Mouse (Mus musculus): ENCODE results near the gene Orc6.
A peak's percentile ranks its signal among the peaks of the same experiment; 100 is the strongest.

Gene Orc6

DNA sequence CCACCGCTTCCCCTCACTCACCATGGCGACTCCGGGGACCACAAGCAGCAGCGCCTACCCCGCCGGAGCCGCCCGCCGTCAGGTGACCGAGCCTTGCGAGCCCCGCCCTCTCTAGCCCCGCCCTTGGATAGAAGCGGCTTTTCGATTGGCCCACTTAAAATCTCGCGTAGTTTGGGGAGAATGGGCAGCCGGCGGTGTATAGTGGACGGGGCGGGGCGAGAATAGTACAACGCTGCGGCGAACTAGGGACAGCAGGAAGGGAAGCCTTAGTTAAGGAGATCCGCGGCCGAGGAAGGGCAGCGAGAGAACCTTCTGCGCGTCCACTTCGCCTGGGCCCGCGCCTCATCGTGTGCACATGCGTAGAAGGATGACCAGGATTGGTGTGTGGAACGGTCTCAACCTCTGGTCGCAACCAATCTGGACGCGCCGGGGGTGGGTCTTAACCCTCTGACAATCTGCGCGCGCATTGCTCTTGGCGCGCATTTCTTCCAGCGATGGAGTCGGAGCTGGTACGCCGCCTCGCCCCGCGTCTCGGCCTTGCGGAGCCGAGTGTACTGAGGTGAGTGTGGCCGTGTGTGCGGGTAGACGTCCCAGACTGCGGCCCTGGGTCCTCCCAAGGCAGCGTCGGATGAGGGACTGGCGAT is at the start of gene Orc6, which contains the start of gene Vps35:
Gene Orc6 (plus strand): TSS at position 199 of the 644 bp plus-strand sequence.
Gene Vps35 (minus strand): TSS at position 369 of the 644 bp plus-strand sequence.
- peak; percentile 97 for DNase-seq (ENCODE audit: low read depth, low spot score)

DNA sequence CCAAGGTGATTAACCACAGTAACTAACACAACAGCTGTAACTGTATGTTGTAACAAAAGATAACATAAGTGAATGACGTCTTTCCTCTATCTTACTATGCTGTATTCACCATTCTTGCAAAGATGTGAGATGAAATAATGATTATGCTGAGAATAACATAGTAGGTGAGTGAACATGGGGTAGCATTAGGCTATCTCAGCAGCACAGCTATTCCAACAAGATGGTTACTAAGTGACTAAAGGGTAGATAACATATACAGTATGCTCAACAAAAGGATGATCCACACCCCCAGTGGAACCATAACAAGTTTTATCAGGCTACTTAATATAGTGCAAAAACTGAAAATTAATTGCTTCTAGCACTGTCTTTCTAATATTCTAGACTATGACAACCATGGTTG is 12.6 kb upstream of the Orc6 start:
- no peak for DNase-seq (ENCODE audit: low read depth, low spot score)

DNA sequence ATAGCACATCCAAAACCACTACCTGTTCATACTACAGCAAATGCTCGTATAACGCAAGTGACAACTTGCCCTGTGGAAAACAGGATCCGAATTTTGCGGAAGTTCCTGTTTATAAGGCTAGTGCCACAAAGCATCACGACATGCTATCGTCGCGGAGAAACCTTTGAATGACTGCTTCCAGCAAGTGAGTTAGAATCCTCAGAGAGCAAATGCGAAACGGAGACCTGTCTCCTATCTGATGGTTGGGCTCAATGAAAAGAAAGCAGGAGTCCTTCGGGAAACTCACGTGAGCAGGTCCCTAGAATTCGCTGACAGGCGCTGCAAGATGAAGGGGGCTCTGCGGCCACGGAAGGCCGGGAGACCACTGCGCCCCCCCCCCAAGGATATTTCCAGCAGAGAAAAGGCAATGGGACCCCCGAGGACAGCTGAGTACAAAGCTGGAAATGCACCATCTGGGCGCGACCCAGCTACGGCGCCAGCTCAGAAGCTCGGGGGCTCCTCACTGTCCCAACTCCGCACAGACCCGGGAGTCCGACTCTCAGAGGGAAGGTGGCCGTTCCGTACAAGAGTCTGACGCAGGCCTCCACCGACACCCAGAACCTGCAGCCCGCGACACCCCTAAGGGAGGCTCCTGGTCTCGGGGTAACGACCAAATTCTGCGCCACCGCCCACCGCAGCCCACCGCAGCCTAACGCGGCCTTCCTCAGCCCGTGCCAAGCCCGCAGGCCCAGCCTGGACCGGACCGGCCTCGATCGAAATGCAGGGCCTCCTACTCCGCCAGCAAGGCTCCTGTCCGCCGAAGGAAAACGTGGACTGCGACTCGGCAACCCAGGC is 615 bp upstream of the Orc6 start:
- no peak for DNase-seq (ENCODE audit: low read depth, low spot score)

DNA sequence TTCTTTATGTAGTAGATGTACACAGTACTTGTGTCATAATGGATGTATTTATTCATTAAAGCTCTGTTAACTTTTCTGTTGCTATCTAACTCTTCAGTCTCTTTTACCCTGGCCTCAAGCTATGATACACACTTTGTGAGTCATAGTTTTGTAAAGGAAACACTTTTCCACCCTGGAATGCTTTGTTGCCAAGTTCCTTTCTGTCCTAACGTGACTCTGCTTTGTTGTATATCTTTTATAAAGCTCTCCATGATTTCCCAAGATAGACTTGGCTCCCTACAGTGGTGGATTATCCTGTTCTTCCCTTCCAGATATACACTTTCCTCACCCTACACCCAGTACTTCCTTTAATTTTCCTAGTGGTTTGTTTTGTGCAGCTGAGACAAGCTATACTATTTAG is 2.5 kb downstream of the Orc6 start:
- no peak for DNase-seq (ENCODE audit: low read depth, low spot score)

DNA sequence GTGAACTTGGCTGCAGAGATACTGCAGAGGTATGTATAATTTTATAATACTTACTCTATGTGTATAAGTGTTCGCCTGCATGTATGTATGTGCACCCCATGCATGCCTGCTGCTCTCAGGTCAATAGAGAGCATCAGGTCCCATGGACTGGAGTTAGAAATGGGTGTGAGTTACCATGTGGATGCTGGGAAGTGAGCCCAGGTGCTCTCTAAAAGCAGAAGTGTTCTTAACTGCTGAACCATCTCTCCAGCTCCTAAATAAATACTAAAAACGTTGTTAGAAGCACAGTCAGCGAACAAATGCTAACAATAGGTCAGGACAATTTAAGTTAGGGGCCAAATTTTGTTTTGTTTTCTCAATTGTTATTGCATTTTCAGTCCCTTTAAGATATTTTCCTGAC is 3.5 kb downstream of the Orc6 start:
- DNase-seq (ENCODE audit: low read depth, low spot score): no peak

DNA sequence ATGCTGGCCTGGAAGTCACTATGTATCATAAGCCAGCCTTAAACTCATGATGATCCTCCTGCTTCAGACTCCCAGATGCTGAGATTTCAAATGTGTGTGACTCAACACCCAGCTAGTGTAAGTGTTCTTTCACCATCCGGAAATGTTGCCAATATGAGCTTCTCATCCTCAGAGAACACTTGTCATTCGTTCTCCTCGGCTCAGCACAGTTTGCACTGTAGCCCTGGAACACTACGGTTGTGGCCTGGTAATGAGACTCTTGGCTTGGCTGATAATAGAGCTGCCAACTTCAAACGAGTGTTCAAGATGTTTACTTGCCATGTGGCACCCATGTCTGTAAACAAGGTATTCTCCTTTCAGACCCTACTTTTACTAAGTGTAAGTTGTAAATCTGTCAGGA is 4.1 kb downstream of the Orc6 start:
- no peak for DNase-seq (ENCODE audit: low read depth, low spot score)

DNA sequence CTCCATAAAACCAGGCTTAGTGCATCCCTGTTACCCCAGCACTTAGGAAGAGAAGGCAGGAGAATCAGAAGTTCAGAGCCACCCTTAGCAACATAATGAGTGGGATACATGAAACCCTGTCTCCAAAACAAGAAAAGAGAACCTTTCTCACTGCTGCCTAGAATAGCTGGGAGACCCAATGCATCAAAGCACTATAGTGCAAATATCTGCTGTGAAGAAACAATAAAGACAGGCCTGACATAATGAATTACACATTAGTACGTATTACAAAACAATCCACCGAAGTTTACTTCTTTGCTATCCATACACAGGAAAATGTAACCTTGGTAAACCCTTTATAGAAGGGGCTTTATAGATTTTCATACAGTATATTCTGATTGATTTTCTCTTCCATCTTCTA is 9.1 kb downstream of the Orc6 start:
- no peak for DNase-seq (ENCODE audit: low read depth, low spot score)

DNA sequence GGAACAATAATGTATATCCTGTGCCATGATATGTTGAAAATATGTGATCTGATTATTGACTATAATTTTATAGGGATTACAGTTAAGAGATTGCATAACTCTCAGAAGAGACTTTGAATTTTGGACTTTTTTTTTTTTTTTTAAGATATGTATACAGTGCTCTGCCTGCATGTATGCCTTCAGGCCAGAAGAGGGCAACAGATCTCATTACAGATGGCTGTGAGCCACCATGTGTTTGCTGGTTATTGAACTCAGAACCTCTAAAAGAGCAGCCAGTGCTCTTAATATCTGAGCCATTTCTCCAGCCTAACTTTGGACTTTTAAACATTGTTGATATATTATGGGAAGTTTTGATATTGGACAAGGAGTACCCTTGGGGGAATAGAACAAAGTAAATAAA is 12.3 kb downstream of the Orc6 start:
- DNase-seq (ENCODE audit: low read depth, low spot score): no peak

DNA sequence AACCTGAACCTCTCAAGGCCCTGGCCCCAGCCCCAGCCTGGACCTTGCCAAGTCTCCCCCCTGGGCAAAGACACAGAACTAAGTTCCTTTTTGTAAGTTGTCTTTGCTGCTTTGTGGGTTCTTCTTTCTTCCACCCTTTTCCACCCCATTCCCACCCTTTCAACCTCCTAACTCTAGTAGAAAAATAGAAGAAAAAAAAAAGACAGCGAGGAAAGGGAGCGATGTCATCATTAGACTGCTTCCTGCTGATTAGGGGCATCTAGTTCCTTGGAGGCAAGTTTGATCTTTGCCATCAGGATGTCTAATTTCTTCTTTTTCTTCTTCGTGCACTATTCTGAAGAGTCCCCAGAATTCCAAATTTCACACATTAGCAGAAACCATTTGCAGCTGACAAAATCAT is 13.6 kb downstream of the Orc6 start:
- DNase-seq (ENCODE audit: low read depth, low spot score): no peak

DNA sequence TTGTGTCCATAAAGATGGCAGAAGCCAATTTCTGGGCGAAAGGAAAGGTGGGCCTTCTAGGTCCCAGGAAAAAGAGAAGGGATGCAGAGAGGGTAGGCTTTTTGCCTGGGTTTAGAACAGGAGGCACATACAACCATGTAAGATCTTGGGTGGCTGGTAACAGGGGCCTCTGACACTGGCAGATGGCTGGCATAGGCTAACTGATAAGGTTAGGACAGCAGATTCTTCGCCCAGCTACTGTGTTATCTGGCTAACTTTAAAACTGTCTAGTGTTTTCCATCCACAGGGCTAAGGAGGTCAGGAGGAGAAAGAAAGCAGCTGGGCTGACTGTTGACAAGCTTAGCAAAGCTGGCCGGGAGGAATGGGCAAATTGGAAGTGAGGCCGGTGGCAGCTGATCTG is 19.1 kb downstream of the Orc6 start:
- DNase-seq (ENCODE audit: low read depth, low spot score): no peak

DNA sequence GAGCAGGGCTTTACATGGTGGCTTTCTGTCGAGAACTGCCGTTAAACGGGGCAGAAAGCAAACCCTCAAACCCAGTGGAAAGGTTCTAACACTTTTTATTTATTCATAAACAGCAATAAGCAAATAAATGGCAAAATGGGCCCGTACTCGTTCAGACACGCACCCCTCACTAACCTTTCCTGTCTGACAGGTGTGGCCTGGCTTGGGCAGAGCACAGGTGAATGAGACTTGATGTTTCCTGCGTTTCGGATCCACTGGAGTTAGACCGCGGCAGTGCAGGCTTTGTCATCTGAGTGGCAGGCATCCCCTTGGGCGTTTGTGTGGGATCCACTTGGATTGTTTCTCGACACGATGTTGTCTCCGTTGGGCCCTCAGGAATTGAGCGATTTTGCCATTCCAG is 22.5 kb downstream of the Orc6 start:
- no peak for DNase-seq (ENCODE audit: low read depth, low spot score)

DNA sequence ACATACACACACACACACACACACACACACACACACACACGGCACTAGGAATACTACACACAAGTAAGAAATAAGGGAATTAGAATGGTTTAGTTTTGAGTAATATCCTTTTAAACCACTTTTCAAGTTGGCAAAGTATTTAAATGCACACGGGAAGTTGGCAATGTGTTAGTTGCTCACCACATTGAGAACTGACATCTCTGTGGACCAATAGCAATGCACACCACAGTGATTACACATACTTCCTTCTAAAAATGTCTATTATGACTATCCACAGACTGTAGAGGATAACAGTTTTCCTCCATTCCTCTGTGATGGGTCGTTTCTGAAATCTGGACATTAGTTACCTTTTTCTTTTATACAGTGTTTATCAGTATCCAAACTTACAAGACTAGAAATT is 23.7 kb downstream of the Orc6 start:
- DNase-seq (ENCODE audit: low read depth, low spot score): no peak

DNA sequence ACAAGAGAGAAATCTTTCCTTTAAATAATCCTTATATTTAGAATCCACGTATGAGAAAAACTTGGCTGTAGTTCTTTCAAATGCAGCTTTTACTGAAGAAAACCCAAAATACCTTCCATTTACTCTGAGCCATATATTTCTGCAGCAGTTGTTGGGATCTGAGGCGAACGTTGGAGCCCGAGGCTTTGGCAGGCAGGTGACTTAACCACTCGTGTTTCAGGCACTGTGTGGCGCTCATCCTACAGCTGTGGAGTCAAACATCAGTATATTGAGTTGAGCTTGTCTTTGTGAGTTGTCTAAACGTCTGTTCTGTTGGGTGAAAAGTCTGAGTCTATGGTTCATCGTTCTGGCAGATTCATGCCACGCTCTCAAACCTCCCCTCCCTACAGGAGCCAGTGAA is 27.6 kb downstream of the Orc6 start:
- no peak for DNase-seq (ENCODE audit: low read depth, low spot score)

DNA sequence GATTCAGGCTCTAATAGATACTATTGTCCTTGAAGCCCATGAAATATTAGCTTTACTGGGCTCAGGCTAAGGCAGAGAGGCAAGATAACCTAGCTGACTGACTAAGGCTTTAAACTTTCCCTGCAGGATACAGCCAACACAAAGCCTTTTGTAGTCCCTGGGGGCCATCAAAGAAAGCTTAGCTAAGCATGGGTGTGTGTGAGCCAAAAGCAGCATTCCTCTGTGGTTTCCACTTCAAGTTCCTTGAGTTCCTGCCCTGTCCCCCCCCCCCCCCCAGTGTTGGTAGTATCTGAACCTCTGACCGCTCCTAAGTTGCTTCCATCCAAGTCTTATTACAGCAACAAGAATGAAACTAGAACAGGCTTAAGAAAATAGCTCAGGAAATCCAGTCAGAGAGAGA is 30.1 kb downstream of the Orc6 start:
- DNase-seq (ENCODE audit: low read depth, low spot score): no peak

DNA sequence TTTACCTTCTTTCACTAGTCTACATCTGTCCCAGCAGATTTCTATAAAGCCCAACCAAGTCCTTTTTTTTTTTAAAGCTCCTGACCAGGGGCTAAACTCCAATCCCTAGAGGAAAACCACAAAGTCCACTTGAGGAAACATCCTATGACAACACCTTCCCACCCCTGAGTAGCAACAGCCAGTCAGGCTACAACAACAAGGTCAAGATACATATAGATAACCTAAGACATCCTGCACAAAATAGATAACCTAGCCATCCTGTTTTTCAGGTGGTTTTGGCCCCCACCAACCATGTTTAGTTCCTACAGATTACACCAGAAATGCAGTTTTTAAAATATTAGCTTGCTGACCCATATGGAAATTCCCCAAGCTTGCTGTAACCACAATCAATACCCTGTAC is 35.7 kb downstream of the Orc6 start:
- no peak for DNase-seq (ENCODE audit: low read depth, low spot score)

DNA sequence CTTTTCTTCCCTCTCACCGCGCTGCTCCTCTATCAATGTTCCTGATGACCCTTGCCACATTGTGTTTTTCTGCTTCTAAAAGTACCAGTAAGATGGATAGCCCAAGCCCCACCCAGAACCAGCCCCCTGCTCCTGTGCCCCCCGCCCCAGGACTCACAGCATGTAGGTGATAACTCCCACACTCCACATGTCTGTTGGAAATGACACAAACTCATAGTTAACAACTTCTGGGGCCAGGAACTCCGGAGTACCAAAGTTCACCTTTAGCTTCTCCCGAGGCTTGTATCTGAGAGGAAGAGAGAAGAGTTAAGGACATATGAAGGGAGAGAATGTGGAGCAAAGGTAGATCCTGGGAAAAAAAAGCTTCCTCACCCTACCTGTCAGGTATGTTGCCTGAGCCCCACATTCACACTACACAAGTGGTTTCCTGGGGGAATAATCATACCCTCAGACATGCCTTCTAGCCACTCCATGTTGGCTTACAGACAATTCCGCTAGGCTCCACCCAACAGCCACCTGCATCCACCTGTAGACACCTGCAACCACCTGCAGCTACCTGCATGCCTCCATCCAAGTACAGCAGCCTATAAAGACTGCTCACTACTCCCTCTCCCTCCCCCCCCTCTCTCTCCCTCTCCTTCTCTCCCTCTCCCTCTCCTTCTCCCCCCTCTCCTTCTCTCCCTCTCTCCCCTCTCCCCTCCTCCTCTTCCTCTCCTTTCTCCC is 36.9 kb downstream of the Orc6 start:
- DNase-seq (ENCODE audit: low read depth, low spot score): no peak

DNA sequence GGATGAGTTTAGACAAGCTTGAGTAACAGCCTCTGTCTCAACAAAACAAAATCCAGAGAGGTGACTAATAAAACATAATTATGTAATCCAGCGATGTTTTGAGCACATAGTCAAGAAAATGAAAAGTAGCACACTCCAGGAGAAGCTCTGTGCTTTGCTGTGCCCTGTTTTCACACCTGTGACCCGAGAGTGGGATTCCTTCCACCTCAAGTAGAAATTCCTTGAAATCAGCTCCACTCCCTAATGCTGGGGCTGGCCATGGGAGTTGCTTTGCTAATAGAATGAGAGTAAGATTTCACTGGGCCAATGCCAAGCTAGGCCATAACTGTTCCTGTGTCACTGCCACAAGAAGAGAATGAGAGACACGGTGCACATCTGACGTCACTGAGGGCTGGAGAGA is 38.2 kb downstream of the Orc6 start:
- DNase-seq (ENCODE audit: low read depth, low spot score): no peak

DNA sequence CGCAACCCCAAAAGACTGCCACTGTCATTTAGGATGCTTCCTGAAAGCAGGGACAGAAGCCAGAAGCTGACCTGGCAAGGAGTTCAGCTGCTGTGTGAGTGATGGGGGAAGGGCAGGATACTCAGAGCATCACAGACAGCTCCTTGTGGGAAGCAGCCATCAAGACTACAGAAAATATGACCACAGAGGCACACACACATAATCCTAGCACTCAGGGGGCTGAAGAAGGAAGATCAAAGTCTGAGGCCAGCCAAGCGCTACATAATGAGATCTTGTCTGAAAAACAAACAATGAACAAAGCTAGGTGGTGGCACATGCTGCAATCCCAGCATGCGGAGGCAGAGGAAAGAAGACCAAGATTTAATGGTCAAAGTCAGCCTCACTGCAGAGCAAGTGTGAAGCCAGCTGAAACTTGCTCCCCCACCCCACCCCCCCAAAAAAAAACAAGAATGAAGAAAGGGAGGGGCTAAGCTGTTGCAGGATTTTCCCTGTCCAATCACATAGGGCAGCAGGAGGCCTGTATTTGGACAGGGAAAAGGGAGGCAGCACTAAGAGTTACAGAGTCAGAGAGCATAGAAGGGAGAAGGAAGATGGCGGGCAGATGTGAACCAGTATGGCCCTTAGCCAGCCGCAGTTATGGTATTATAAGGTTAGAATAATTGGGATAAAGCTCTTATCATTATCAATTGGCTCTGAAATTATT is 40.6 kb downstream of the Orc6 start:
- no peak for DNase-seq (ENCODE audit: low read depth, low spot score)

DNA sequence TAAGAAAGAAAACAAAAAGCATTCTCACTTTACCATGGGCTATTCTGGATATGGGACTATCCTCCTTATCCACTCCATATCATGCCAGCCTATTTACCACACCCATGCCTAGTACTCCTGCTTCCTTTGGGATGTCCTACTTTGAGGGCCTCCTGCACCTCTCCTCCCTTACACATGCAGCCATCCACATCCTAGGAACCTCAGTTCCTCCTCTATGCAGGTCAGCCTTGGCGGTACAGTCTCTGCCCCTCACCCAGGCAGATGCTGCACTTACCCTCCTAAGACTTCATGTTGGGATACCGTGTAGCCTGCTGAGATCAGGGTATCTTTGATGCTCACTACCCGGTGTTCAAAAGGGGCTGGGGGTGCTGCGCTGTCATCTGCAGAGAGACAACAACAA is 53.9 kb downstream of the Orc6 start:
- no peak for DNase-seq (ENCODE audit: low read depth, low spot score)
